Mouse (Mus musculus): Measurements from ENCODE around the gene Foxo3.

DNA sequence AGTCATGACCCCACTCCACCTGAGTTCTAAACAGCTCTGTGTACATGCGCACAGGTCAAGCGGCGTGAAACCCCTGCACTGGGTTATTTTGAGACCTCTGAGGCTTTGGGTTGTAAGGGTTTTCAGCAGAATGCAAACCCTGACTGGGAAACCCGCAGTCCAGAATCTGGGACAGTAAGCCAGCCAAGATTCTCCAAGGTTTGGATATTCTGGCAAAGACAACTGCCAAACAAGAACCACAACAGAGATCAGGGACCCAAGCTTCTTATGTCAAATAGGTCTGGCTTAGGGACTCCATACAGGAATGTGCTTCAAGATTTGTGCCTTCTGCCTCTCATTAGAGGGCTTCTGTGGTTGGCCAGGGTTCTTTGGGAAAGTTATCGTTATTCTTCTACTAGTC, 21.8 kb downstream of the Foxo3 start:
- TF ChIP-seq POLR2A (IDR thresholded peaks at IDR 0.05; ENCODE audit: control insufficient read depth, extremely low read depth, insufficient read depth, low read length, poor library complexity), result no peak
- TF ChIP-seq CTCF (IDR thresholded peaks at IDR 0.05; ENCODE audit: borderline replicate concordance, control insufficient read depth, extremely low read depth, insufficient read depth, low read length, poor library complexity), result no peak
